In the genomic region with DNA sequence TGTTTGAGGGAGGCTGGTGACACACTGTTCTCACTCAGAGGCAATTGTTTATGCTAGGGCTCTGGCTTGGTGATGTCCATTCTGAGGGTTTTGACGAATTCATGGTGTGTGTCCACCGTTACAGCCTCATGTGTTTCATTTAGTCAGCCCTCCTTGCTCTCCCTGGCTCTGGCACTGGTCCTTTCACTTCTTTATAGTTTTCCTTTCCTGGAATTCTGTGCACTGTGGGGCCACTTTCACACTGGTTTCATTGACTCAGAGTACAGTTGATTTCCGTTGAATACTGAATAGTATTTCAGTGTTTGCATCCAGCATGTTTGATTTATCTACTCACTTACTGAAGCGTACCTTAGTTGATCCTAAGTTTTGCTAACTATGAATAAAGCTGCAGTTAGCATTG, we compare ENCODE assay signal across 18 mouse cellular contexts. TPM values are rescaled to one million over a fixed set of nuclear protein-coding genes. Genes with fewer than 3 reads are reported as not detected.
DNase-seq lines count a peak whose midpoint lies in the region; ATAC-seq and TF ChIP-seq lines count a peak whose summit lies in the region.
"Had no signal": no experiment of that assay in that cellular context is flagged by ENCODE, and none has a peak within 500 bp of the region (broad histone marks: within the 10 kb centered on the region; RNA-seq: fewer than 3 reads in every experiment).

No protein-coding gene starts in this region.

- no peak for TF ChIP-seq CTCF in kidney, postnatal 0 days (IDR thresholded peaks at IDR 0.05; ENCODE audit: low read depth)

- DNase-seq in kidney, postnatal 0 days (ENCODE audit: low spot score): peak; percentile 11
- no peak for DNase-seq in kidney, postnatal 14 days
- peak; percentile 36 for DNase-seq in 3T3-L1 (ENCODE audit: low read depth, low spot score)
- DNase-seq in embryonic facial prominence, embryonic 10.5 days (ENCODE audit: low spot score): no peak
- no peak for DNase-seq in limb, embryonic 10.5 days (ENCODE audit: low spot score)
- no peak for DNase-seq in cerebellum, postnatal 14 days
- DNase-seq in frontal cortex, postnatal 10 days (ENCODE audit: low spot score in 2 of 2): no peak
- no peak for DNase-seq in kidney, adult 18-20 months
- DNase-seq: adrenal gland, adult 2 months; cerebellum, adult 8-10 months; gastrocnemius, postnatal 25 days; heart, adult 2 months; layer of hippocampus, postnatal 36 days; liver, embryonic 13.5 days; right cerebral cortex, postnatal 4 days had no signal

- no peak for ATAC-seq in kidney, postnatal 0 days (replicated peaks; ENCODE audit: low FRiP score, low read depth)
- ATAC-seq: intestine, embryonic 16.5 days; midbrain, embryonic 15.5 days had no signal

- no peak overlapping the region for H3K4me3 ChIP-seq in kidney, postnatal 0 days (replicated peaks; ENCODE audit: low read depth, low read length)
- H3K4me3 ChIP-seq in embryonic facial prominence, embryonic 10.5 days: no peak overlapping the region
- no peak overlapping the region for H3K4me3 ChIP-seq in limb, embryonic 10.5 days
- H3K4me3 ChIP-seq: heart, adult 2 months; layer of hippocampus, adult 2 months; liver, embryonic 13.5 days; midbrain, embryonic 15.5 days had no signal

- no peak overlapping the region for H3K9ac ChIP-seq in kidney, postnatal 0 days (ENCODE audit: low read depth, low read length)
- H3K9ac ChIP-seq: liver, embryonic 13.5 days; midbrain, embryonic 15.5 days had no signal

- H3K4me1 ChIP-seq in kidney, postnatal 0 days (replicated peaks; ENCODE audit: insufficient read depth, low read length): no peaks in the 10 kb centered on the region
- peaks cover 31% of the 10 kb centered on the region for H3K4me1 ChIP-seq in embryonic facial prominence, embryonic 10.5 days
- peaks cover 33% of the 10 kb centered on the region for H3K4me1 ChIP-seq in limb, embryonic 10.5 days
- H3K4me1 ChIP-seq: midbrain, embryonic 15.5 days had no signal

- H3K4me2 ChIP-seq in kidney, postnatal 0 days (ENCODE audit: low read length): no peak overlapping the region
- H3K4me2 ChIP-seq: liver, embryonic 13.5 days; midbrain, embryonic 15.5 days had no signal

- WGBS in kidney, postnatal 0 days: 24% methylated on average over 4 of the region's 4 CpGs
- 80% methylated on average over 4 of the region's 4 CpGs for WGBS in embryonic facial prominence, embryonic 10.5 days
- WGBS in limb, embryonic 10.5 days: 67% methylated on average over 4 of the region's 4 CpGs

- no peaks in the 10 kb centered on the region for H3K27me3 ChIP-seq in kidney, postnatal 0 days (ENCODE audit: insufficient read depth, low read length)
- H3K27me3 ChIP-seq in embryonic facial prominence, embryonic 10.5 days (replicated peaks; ENCODE audit: low read depth, poor library complexity, severe bottlenecking): no peaks in the 10 kb centered on the region
- no peaks in the 10 kb centered on the region for H3K27me3 ChIP-seq in limb, embryonic 10.5 days (ENCODE audit: low read depth, poor library complexity, severe bottlenecking)
- H3K27me3 ChIP-seq: liver, embryonic 13.5 days; midbrain, embryonic 15.5 days had no signal

- no peak overlapping the region for H3K27ac ChIP-seq in kidney, postnatal 0 days
- H3K27ac ChIP-seq in embryonic facial prominence, embryonic 10.5 days (replicated peaks): 0 out of 2 replicates have a peak overlapping the region, but pooled peaks have one; percentile 24
- peak overlapping the region; percentile 59; the same call in 1 of the 2 replicates for H3K27ac ChIP-seq in limb, embryonic 10.5 days
- H3K27ac ChIP-seq: liver, embryonic 13.5 days; midbrain, embryonic 15.5 days had no signal

- 0 out of 2 replicates have a peak, but pooled peaks cover 4% of the 10 kb centered on the region for H3K36me3 ChIP-seq in kidney, postnatal 0 days (ENCODE audit: insufficient read depth, low read length)
- H3K36me3 ChIP-seq in embryonic facial prominence, embryonic 10.5 days (replicated peaks): peaks cover 10% of the 10 kb centered on the region; the same call in 1 of the 2 replicates
- peaks cover 13% of the 10 kb centered on the region for H3K36me3 ChIP-seq in limb, embryonic 10.5 days

- H3K9me3 ChIP-seq in kidney, postnatal 0 days (replicated peaks; ENCODE audit: low read length): no peaks in the 10 kb centered on the region
- H3K9me3 ChIP-seq in embryonic facial prominence, embryonic 10.5 days: no peaks in the 10 kb centered on the region
- no peaks in the 10 kb centered on the region for H3K9me3 ChIP-seq in limb, embryonic 10.5 days (replicated peaks)
- H3K9me3 ChIP-seq: liver, embryonic 13.5 days; midbrain, embryonic 15.5 days had no signal

RNA-seq across cellular contexts. Expression of a gene that starts 55.0 kb away (rescaled TPM):
- 38.9 and 46.8 TPM in 2 replicates for polyA plus RNA-seq in kidney, postnatal 0 days (2015; fragmentation: Nextera tagmentation; extraction: Ambion mirVana)
- 62.2 and 67.5 TPM in 2 replicates for polyA plus RNA-seq in embryonic facial prominence, embryonic 10.5 days (2016; fragmentation: Nextera tagmentation; extraction: Ambion mirVana)
- 55.9 and 116 TPM in 2 replicates for polyA plus RNA-seq in limb, embryonic 10.5 days (2016; fragmentation: Nextera tagmentation; extraction: Ambion mirVana)

Comparison
In these comparisons a context has a peak if more than half of its experiments do, and no peak if none do; other contexts are left out.
1. DNase-seq: peak in kidney, postnatal 0 days (single experiment) and 3T3-L1 (single experiment); none in kidney, postnatal 14 days (single experiment), embryonic facial prominence, embryonic 10.5 days (single experiment), limb, embryonic 10.5 days (single experiment), cerebellum, postnatal 14 days (0 of 2), frontal cortex, postnatal 10 days (0 of 2) and kidney, adult 18-20 months (single experiment).